Mouse (Mus musculus): ENCODE measurements around the gene Mgarp. TPM values are rescaled to one million over a fixed set of nuclear protein-coding genes. Genes with fewer than 3 reads are reported as not detected.
"Not testable (repeated sequence)": the region's sequence is repeated elsewhere in the genome, so short reads cannot be mapped to it uniquely, and the experiment has no call there.

The Mgarp gene
- total RNA-seq (2022) = under 1 TPM in 1 of 4 experiments, not detected in 3; 0.85 TPM

DNA sequence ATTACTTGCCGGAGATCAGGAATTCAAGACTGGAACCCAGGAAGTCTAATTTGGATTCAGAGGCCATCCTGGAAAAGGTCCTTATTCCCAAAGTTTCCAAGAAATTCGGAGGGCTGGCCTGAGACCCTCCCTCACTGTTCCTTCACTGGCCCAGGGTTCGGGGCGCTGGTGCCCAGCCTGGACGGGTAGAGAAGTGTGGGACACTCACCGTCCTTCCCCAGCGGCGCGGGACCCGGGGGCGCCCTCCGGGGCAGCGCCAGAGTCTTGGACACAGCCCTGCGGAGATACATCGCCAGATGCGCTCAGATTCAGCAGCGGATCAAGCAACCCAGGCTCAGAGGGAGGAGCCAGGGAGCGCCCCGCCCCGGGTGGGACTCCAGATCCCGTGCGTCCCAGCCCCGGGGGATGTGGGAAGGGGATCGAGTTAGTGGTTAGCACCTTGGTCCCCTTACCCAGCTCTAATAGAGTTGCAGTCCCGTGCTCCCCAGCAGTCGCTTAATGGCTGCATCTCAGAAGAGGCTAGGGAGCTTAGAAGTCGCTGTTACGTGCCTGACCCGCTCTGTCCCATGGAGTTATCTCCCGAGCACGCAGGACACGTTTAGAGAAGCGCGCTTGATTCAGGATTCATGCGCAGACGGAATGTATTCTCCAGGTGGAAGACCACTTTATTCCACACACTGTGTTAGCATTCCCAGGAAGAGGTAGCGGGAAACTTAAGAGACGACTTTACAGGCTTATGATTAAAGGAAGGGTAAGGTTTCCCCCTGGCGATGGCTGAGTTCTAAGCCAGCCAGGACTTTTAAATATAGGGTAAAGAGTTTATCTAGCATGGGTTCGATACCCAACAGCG is at the start of gene Mgarp:
Gene Mgarp, minus strand, starts transcription at position 520 of the 850 bp plus-strand sequence.
- peak; percentile 33 to 36 for DNase-seq (ENCODE audit: low spot score in 2 of 2)

- DNase-seq (ENCODE audit: low spot score in 2 of 2) = no peak
These were observed 38.5 kb upstream of the Mgarp start for GRCm38 (mm10) chr3:51434871-51435595.

GRCm38 (mm10) chr3:51434364-51434763 is 37.8 kb upstream of the Mgarp start:
- DNase-seq (ENCODE audit: low spot score in 2 of 2) = not testable (repeated sequence)

GRCm38 (mm10) chr3:51425394-51425793 is 28.9 kb upstream of the Mgarp start:
- no peak for DNase-seq (ENCODE audit: low spot score in 2 of 2)

- DNase-seq (ENCODE audit: low spot score in 2 of 2) = no peak
These were observed 25.4 kb upstream of the Mgarp start for GRCm38 (mm10) chr3:51421921-51422320.

- DNase-seq (ENCODE audit: low spot score in 2 of 2) = no peak
These were observed 21.4 kb upstream of the Mgarp start for GRCm38 (mm10) chr3:51417966-51418365.

- DNase-seq (ENCODE audit: low spot score in 2 of 2) = no peak
These were observed 20.9 kb upstream of the Mgarp start for GRCm38 (mm10) chr3:51417485-51417884.

- no peak for DNase-seq (ENCODE audit: low spot score in 2 of 2)
These were observed 20.6 kb upstream of the Mgarp start for GRCm38 (mm10) chr3:51417135-51417458.

GRCm38 (mm10) chr3:51416364-51417134 is 20.0 kb upstream of the Mgarp start:
- peak; percentile 7 to 13 for DNase-seq (ENCODE audit: low spot score in 2 of 2)

DNA sequence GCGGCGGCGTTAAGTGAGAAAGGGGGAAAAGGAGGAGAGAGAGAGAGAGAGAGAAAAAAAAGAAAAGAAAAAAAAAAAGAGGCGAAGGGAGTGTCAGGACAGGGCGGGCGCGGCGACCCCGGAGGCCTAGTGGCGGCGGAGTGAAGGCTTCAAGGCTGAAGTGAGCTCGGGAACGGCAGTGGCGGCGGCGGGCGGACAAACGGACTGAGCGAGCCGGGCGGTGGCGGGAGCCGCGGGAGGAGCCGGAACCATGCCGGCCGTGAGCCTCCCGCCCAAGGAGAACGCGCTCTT is 19.5 kb upstream of the Mgarp start:
- DNase-seq (ENCODE audit: low spot score in 2 of 2) = no peak

- DNase-seq (ENCODE audit: low spot score in 2 of 2) = peak; percentile 93 to 96
These were observed 18.8 kb upstream of the Mgarp start, which contains the start of gene Naa15 for GRCm38 (mm10) chr3:51415098-51416072. Gene Naa15, plus strand, starts transcription at chr3:51415148.

DNA sequence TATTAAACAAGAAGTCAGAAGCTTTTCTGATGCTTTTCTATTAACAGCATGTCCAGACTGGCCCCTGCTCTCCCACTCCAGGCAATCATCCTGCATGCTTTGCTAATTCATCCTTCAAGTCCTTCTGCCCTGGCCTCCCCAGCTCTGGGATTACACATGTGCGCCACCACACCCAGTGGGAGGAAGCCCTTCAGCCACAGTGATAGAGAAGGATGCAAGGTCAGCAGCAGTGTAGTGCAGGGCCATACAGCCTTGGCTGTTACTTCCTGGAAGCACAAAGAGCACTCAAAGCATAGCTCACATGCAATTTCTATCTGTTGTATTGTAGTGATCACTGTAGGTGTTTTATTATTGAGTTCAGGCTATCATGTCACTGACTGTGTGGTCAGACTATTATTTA is 16.7 kb upstream of the Mgarp start:
- DNase-seq (ENCODE audit: low spot score in 2 of 2) = no peak

DNA sequence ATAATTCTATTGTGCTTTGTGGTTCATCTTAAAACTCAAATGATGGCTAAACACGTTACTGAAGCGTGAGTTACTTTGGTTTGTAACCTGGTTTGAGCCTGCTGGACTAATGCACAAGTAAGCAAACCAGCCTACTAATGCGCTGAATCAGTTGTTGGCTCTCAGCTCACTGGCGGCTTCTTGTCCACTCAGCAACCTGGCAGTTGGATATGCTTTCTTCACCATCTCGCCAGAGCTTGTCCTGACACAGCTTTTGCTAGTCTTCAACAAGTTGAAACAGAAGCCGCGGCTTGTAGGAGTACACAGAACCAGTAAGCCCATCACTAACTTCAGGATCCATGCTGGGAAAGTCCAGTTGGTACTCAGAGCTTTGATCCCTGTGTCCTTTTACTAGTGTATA is 15.9 kb upstream of the Mgarp start:
- peak; percentile 22 to 59 for DNase-seq (ENCODE audit: low spot score in 2 of 2)

- DNase-seq (ENCODE audit: low spot score in 2 of 2) = peak; percentile 93 to 95
These were observed 12.1 kb upstream of the Mgarp start, which contains the start of gene Ndufc1 for GRCm38 (mm10) chr3:51408561-51409183. Gene Ndufc1, minus strand, starts transcription at chr3:51408988.

DNA sequence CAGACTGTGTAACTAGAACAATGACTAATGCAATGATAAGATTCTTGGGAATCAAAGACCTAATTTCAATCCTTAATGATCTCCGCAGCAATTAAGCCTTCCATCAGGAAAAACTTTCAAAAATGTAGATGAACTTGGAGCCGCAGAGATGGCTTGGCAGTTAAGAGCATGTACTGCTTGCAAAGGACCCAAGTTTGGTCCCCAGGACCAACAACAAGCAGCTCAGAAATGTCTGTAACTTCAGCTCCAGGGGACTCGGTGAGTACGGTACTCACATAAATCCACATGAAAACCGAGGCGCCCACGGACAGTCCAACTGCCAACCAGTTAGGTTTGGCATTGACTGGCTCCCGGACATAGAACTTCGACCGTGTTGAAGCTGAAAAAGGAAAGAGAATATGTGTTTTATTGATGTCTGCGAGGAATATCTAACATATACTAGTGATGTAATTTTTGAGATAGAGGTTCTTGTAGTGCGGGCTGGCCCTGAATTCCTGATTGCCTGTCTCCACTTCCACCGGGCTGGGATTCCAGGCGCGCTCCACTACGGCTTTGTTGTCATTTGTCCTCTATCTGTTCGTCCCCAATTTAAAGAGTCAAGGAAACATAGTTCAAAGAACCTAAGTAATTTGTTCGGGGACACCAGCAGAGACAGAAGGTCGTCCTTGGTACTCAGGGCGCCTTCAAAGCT is 11.5 kb upstream of the Mgarp start:
- no peak for DNase-seq (ENCODE audit: low spot score in 2 of 2)

- DNase-seq (ENCODE audit: low spot score in 2 of 2) = no peak
These were observed 6.1 kb upstream of the Mgarp start for GRCm38 (mm10) chr3:51402628-51403027.

GRCm38 (mm10) chr3:51402054-51402453 is 5.5 kb upstream of the Mgarp start:
- not testable (repeated sequence) for DNase-seq (ENCODE audit: low spot score in 2 of 2)

DNA sequence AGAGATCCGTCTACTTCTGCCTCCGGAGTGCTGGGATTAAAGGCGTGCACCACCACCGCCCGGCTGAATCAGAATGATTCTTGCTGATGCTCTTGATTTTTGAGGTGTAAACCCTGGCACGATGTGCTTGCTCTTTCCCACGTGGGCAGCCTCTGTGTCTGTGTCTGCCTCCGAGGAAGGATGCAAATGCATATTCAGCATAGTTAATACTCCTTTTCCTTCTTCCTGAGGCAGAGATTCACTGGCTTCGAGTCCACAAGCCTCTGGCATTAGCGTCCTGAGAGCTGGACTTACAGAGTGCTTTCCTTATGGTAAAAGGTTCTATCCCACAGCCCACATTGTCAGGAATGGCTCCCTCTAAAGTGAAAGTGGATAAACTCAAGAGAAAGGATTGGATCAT is 4.1 kb upstream of the Mgarp start:
- no peak for DNase-seq (ENCODE audit: low spot score in 2 of 2)

DNA sequence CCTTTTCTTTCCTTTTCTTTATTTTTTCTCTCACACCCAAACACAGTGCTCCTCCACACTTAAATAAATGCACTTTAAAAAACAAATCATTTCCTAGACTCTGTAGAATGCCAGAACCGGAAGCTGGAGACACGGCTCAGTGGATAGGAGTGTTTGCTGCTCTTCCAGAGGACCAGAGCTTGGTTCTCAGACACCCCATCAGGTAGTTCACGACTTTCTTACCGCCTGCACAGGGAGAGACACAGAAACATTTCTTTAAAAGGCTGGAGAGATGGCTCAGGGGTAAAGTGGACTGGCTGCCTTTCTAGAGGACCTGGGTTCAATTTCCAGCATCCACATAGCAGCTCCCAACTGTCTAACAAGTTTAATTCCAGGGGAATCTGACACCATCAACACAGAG is 3.0 kb upstream of the Mgarp start:
- DNase-seq (ENCODE audit: low spot score in 2 of 2) = no peak

DNA sequence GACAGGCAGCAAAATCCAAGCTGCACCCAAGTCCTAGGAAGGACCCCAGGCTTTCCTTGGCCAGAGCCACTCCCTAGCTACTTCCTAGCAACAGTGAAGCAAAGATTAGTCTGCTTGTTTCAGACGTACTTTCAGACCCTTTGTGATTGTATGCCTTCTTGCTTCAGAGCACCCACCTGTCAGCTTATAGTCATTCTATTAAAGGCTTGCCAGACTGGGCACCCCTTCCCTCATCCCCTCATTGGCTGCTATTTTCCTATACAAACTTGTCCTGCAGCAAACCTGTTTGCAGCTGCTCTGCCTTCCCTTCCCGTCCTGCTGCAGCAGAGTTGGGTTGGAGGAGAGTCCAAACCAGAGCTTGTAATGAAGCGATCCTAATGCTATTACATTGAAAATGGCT is 2.1 kb upstream of the Mgarp start:
- no peak for DNase-seq (ENCODE audit: low spot score in 2 of 2)
